Mouse (Mus musculus): ENCODE measurements around the gene Gm12184.

DNA sequence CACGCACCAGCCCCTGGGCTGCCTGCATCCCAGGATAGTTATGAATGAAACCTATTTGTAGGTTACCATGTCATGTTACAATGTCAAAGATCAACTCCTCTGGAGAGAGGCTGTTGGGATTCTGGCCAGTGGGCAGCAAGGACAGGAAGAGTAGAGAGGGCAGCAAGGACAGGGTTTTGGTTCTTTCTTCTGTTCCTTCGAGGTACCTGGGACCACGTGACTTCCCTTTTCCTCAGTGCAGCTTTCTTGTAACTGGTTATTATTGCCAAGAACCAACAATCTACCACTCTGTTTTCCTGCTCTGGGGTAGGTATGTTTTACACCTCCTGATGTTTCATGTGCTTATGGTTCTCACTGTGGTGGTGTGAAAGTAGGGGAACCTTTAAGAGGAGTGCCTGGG is 37.4 kb upstream of the Gm12184 start:
- TF ChIP-seq POLR2A (IDR thresholded peaks at IDR 0.05; ENCODE audit: low read depth, low read length) (no peak), CTCF (conservative IDR thresholded peaks at IDR 0.05; ENCODE audit: insufficient read depth, insufficient read length, low read depth, low read length) (no peak)

Measured in kidney, adult 2 months (tissue).